Mouse (Mus musculus) C2C12 (cell line): ENCODE results near the gene Fanci.

Experiments
- CTCF ChIP-seq: IDR thresholded peaks from one replicate; pipeline ENCODE4 v1.5.1; 2011; ENCODE audit not compliant: control insufficient read depth, insufficient read depth, insufficient read length
- FOSL1 ChIP-seq: IDR thresholded peaks from one replicate; pipeline ENCODE4 v1.8.0; 2011; ENCODE audit warnings: mild to moderate bottlenecking, low read length; ENCODE audit not compliant: poor library complexity, insufficient read depth, severe bottlenecking
- MAX ChIP-seq: IDR thresholded peaks from one replicate; pipeline ENCODE4 v1.6.1; 2011; ENCODE audit warnings: mild to moderate bottlenecking, control low read depth
- MYOD1 ChIP-seq: IDR thresholded peaks from one replicate; pipeline ENCODE4 v1.6.1; 2011; ENCODE audit warnings: low read depth; ENCODE audit not compliant: control insufficient read depth, insufficient read length
- MYOG ChIP-seq: IDR thresholded peaks from one replicate; pipeline ENCODE4 v1.6.1; 2011; ENCODE audit not compliant: control insufficient read depth, insufficient read length; ENCODE audit errors: extremely low read depth
- USF1 ChIP-seq: IDR thresholded peaks from one replicate; pipeline ENCODE4 v1.6.1; 2011; ENCODE audit warnings: low read depth, mild to moderate bottlenecking, control low read depth, moderate library complexity

DNA sequence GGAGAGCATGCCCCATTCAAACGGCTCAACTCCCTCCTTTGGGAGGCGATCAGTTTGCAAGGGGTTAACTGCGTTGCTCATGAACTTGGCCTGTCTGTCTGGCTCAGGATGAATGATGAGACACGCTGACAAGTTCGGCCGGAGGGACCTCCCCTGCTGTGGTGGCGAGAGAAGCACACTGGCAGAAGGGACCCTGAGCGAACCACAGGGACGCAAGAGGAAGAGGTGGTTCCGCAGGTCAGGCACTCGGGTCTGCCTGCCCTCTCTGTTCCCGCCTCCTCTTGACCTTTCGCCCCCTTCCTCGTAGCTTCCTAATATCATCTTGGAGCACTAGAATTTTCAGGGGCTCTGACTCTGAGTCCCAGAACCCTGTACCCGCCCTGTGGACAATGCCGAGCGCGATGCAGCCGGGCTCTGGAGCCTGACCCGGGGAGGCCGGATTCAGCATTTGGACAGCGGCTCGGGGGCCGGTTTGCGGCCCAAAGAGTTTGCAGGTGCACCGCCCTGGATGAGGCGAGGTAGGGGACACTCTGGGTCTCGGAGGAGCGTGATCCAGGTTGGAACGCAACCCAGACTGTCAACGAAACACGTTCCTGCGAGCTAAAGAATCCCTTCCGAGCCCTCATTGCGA, 107.4 kb downstream of the Fanci start:
- TF ChIP-seq CTCF (no peak), FOSL1 (no peak), MYOG (no peak), MAX (no peak), MYOD1 (no peak), USF1 (no peak)
